Mouse (Mus musculus) cortical plate, adult 2 months (tissue): ENCODE results near the gene Gabrd.

Experiments
- CTCF ChIP-seq: fragments of 200-500 bp; IDR thresholded peaks from 2 replicates; pipeline ENCODE4 v1.5.1; 2011; ENCODE audit warnings: mild to moderate bottlenecking, control low read depth, low read length; ENCODE audit not compliant: insufficient read depth; ENCODE audit errors: extremely low read depth
- POLR2A ChIP-seq: fragments of 200-500 bp; IDR thresholded peaks from 2 replicates; pipeline ENCODE4 v1.6.1; 2011; ENCODE audit warnings: mild to moderate bottlenecking, low read length, control low read depth; ENCODE audit not compliant: insufficient read depth; ENCODE audit errors: extremely low read depth

DNA sequence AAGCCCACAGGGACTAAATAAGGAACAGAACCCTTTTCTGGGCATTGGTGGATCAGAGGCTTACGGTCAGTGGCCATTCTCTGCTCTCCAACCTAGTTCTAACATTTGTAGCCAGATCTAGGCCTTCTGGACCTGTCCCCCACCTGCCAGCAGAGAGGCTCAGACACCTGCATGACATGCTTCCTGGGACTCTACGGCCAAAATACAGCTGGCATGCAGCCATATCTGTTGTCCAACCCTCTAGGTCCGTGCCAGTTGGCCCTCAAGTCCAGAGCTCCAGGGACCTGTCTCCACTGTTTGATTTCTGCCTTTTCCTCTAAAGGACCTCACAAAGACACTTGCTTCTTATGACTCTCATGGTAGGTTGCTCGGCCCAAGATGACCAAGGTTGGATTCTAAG, 1.2 kb downstream of the Gabrd start:
- TF ChIP-seq CTCF (no peak), POLR2A (no peak)
